Comparison of ENCODE assay signal across 9 mouse cellular contexts in the genomic region with DNA sequence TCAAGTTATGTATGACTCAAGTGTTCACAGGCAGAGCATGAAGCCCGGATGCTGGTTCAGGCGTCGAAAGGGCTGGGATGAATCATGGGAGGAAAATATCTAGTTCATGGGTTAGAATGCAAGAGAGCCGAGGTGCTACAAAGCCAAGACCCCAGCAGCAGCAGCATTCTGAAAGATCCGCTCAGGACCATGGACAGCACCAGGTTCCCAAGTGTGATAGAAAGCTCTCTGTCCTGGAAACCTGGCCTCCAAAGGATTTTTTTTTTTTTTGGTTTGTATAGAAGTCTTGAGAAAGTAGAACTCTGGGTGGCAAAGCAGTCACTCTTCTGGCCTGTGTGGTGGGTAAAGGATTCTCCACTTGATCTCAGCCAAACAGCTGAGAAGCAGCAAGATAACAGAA.
DNase-seq lines count a peak whose midpoint lies in the region; ATAC-seq lines count a peak whose summit lies in the region.
"Had no signal": no experiment of that assay in that cellular context is flagged by ENCODE, and none has a peak within 500 bp of the region (broad histone marks: within the 10 kb centered on the region; RNA-seq: fewer than 3 reads in every experiment).

No protein-coding gene starts in this region.

- H3K4me2 ChIP-seq in hindbrain, embryonic 16.5 days (ENCODE audit: low read length) = no peak overlapping the region
- no peak overlapping the region for H3K4me2 ChIP-seq in neural tube, embryonic 15.5 days

- H3K36me3 ChIP-seq in hindbrain, embryonic 10.5 days = no peaks in the 10 kb centered on the region
- H3K36me3 ChIP-seq in hindbrain, embryonic 16.5 days (ENCODE audit: control insufficient read depth, insufficient read depth, low read length) = no peaks in the 10 kb centered on the region
- H3K36me3 ChIP-seq in neural tube, embryonic 15.5 days = no peaks in the 10 kb centered on the region

- DNase-seq in hindbrain, embryonic 10.5 days (ENCODE audit: low spot score) = peak; percentile 46
- DNase-seq in neural tube, embryonic 10.5 days (ENCODE audit: extremely low spot score, low spot score) = peak; percentile 51
- peak; percentile 75 for DNase-seq in embryo, embryonic 10 days (ENCODE audit: low spot score)
- peak; percentile 76 for DNase-seq in retina, embryonic 14.5 days (ENCODE audit: low spot score)
- no peak for DNase-seq in natural killer cell, adult 2 months (ENCODE audit: low spot score in 2 of 2)
- no peak for DNase-seq in spleen, adult 18-20 months

- H3K27ac ChIP-seq in hindbrain, embryonic 10.5 days = no peak overlapping the region
- no peak overlapping the region for H3K27ac ChIP-seq in hindbrain, embryonic 16.5 days (ENCODE audit: low read depth, low read length)
- no peak overlapping the region for H3K27ac ChIP-seq in neural tube, embryonic 15.5 days (replicated peaks)

- H3K4me3 ChIP-seq in hindbrain, embryonic 10.5 days = no peak overlapping the region
- no peak overlapping the region for H3K4me3 ChIP-seq in hindbrain, embryonic 16.5 days (ENCODE audit: low read length)
- no peak overlapping the region for H3K4me3 ChIP-seq in neural tube, embryonic 15.5 days (replicated peaks)

- 62% methylated on average over 5 of the region's 5 CpGs for WGBS in hindbrain, embryonic 10.5 days
- 68% methylated on average over 5 of the region's 5 CpGs for WGBS in hindbrain, embryonic 16.5 days
- 60% methylated on average over 5 of the region's 5 CpGs for WGBS in neural tube, embryonic 15.5 days

- no peak overlapping the region for H3K9ac ChIP-seq in hindbrain, embryonic 16.5 days (ENCODE audit: low read depth, low read length)
- no peak overlapping the region for H3K9ac ChIP-seq in neural tube, embryonic 15.5 days (replicated peaks)

- ATAC-seq in hindbrain, embryonic 16.5 days = no peak
- ATAC-seq in neural tube, embryonic 15.5 days (ENCODE audit: low FRiP score) = no peak
- ATAC-seq: midbrain, embryonic 16.5 days had no signal

- no peaks in the 10 kb centered on the region for H3K9me3 ChIP-seq in hindbrain, embryonic 10.5 days
- H3K9me3 ChIP-seq in hindbrain, embryonic 16.5 days (ENCODE audit: control insufficient read depth, low read length) = no peaks in the 10 kb centered on the region
- H3K9me3 ChIP-seq in neural tube, embryonic 15.5 days (replicated peaks) = no peaks in the 10 kb centered on the region

- H3K4me1 ChIP-seq in hindbrain, embryonic 10.5 days (replicated peaks) = peaks cover 6% of the 10 kb centered on the region; the same call in 1 of the 2 replicates
- H3K4me1 ChIP-seq in hindbrain, embryonic 16.5 days (ENCODE audit: control insufficient read depth, insufficient read depth, low read depth, low read length) = no peaks in the 10 kb centered on the region
- H3K4me1 ChIP-seq in neural tube, embryonic 15.5 days = no peaks in the 10 kb centered on the region

- no peaks in the 10 kb centered on the region for H3K27me3 ChIP-seq in hindbrain, embryonic 10.5 days (ENCODE audit: insufficient read depth, poor library complexity, severe bottlenecking)
- no peaks in the 10 kb centered on the region for H3K27me3 ChIP-seq in hindbrain, embryonic 16.5 days (replicated peaks; ENCODE audit: control insufficient read depth, insufficient read depth, low read length)
- H3K27me3 ChIP-seq in neural tube, embryonic 15.5 days (replicated peaks) = no peaks in the 10 kb centered on the region

Comparison
In these comparisons a context has a peak if more than half of its experiments do, and no peak if none do; other contexts are left out.
1. DNase-seq: peak in hindbrain, embryonic 10.5 days (single experiment), neural tube, embryonic 10.5 days (single experiment), embryo, embryonic 10 days (single experiment) and retina, embryonic 14.5 days (single experiment); none in natural killer cell, adult 2 months (0 of 2) and spleen, adult 18-20 months (0 of 2).